Mouse (Mus musculus) gastrocnemius, adult 2 months (tissue): ENCODE data around the gene Ppard. TPM values are rescaled to one million over a fixed set of nuclear protein-coding genes. Genes with fewer than 3 reads are reported as not detected.
A peak's percentile ranks its signal among the peaks of the same experiment; 100 is the strongest.

ENCODE experiments used
- DNase-seq: peaks from one replicate; pipeline ENCODE4 v3.0.0; 2022
- H3K27ac ChIP-seq: fragments of 200-600 bp; 2 replicates; pipeline ENCODE4 v1.8.1; 2022; ENCODE audit warnings: mild to moderate bottlenecking
- H3K4me3 ChIP-seq: fragments of 200-600 bp; 2 replicates; pipeline ENCODE4 v1.8.1; 2022; ENCODE audit warnings: mild to moderate bottlenecking, moderate library complexity
- CTCF ChIP-seq: fragments of 200-600 bp; IDR thresholded peaks from 2 replicates; pipeline ENCODE4 v1.8.1; 2022; ENCODE audit warnings: antibody characterized with exemption, mild to moderate bottlenecking, moderate library complexity
- intact Hi-C: fragments of 180-260 bp; cut with DNase I; formaldehyde crosslinking; loops from one replicate; pipeline ENCODE4 v1.15.1; 2025
- total RNA-seq, 2 experiments: library from RNA; stranded (reverse); gene quantifications; 2 replicates each; pipeline ENCODE4 v1.2.3; 2021

The Ppard gene
- total RNA-seq, 2 experiments from 2014 or later, result 29.1 to 30.7 TPM

- no peak overlapping the region for H3K27ac ChIP-seq
- intact Hi-C loops, result no loop called here
- TF ChIP-seq CTCF, result no peak
Observed at GRCm38 (mm10) chr17:28299669-28300320, 67.3 kb downstream of the Ppard start.

GRCm38 (mm10) chr17:28300323-28300722, 67.8 kb downstream of the Ppard start:
- no peak for DNase-seq
- H3K27ac ChIP-seq, result no peak overlapping the region
- TF ChIP-seq CTCF, result no peak
- intact Hi-C loops, result no loop called here
- H3K4me3 ChIP-seq, result no peak overlapping the region

More at GRCm38 (mm10) chr17:28299669-28300320, 67.3 kb downstream of the Ppard start:
- H3K4me3 ChIP-seq, result no peak overlapping the region
- no peak for DNase-seq

GRCm38 (mm10) chr17:28300850-28301249, 68.3 kb downstream of the Ppard start:
- no peak for TF ChIP-seq CTCF
- no peak overlapping the region for H3K27ac ChIP-seq
- intact Hi-C loops, result no loop called here

DNA sequence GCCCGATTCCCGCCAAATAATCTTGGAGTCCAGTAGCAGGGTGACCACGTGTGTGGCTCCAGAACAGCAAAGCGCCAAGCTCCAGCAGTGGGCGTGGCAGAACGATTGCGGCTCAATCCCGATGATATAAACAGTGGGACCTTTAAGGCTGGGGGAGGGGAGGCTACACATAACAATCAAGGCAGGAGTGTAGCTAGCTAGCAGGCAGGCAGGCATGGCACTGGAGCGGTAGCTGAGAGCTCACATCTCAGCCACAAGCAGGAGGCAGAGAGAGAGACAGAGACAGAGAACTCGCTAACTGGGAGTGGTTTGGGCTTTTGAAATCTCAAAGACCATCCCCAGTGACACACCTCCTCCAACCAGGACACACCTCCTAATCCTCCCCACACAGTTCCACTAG, 72.7 kb downstream of the Ppard start:
- Histone ChIP-seq H3K27ac (no peak overlapping the region), H3K4me3 (no peak overlapping the region)
- no peak for TF ChIP-seq CTCF
- intact Hi-C loops, result no loop called here
- no peak for DNase-seq

More at GRCm38 (mm10) chr17:28300850-28301249, 68.3 kb downstream of the Ppard start:
- no peak for DNase-seq
- no peak overlapping the region for H3K4me3 ChIP-seq

DNA sequence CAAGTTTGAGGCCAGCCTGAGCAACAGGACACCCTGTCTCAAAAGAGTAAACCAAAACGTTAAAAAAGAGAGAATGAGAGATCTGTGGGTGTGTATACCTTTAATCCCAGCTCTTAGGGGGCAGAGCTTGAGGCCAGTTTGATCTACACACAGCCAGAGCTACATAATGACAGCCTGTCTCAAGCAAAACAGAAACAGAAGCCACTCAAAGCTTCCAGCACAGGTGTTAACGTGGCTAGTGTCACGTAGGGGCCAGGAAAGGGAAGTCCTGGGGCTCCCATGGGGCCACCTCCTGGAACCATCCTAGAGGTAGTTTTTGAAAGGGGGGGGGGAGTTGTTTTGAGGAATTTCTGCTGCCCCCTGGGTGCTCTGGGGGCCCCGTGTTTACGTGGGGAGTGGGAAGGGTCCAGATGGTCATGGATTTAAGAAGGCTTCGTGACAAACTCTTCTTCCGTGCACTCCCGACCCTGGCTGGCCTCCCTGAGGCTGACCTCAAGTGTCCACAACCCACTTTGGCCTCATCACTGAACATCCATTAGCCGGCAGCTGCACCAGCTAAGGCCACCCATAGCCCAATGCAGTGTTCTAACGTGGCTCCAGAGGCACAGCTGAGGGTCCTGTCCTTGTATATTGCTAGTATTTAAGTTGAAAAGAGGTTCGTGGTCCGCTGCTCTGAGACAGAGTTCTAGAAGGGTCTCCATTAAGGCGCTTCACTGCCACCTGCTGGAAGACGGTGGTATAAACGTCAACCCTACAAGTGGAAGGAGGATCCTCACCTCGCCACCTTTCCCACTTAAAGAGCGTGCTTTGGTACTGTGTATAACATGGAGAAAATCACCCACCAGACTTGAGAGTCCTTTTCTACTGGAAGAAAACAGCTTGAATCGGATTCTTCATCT, 76.0 kb downstream of the Ppard start:
- intact Hi-C loops, result loop anchor here (1.0 kb wide), 1 partner anchor 82 kb away; no protein-coding TSS in a partner anchor
- H3K27ac ChIP-seq, result peak overlapping the region; percentile 59
- DNase-seq, result peak; percentile 91
- H3K4me3 ChIP-seq, result peak overlapping the region; percentile 63
- peak; percentile 93 for TF ChIP-seq CTCF

DNA sequence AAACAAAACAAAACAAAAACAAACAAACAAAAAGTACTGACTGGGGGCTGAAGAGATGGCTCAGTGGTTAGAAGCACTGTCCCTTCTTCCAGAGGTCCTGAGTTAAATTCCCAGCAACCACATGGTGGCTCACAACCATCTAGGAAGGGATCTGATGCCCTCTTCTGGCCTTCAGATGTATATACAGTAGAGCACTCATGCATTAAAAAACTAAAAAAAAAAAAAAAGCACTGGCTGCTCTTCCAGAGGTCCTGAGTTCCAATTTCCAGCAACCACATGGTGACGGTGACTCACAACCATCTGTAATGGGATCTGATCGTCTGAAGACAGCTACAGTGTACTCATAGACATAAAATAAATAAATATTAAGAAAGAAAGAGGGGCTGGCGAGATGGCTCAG, 78.3 kb downstream of the Ppard start:
- intact Hi-C loops, result no loop called here
- DNase-seq, result no peak
- no peak overlapping the region for H3K4me3 ChIP-seq
- H3K27ac ChIP-seq, result no peak overlapping the region
- no peak for TF ChIP-seq CTCF

GRCm38 (mm10) chr17:28311366-28312132, 79.0 kb downstream of the Ppard start:
- no peak overlapping the region for H3K4me3 ChIP-seq
- TF ChIP-seq CTCF, result no peak
- intact Hi-C loops, result no loop called here
- DNase-seq, result no peak
- no peak overlapping the region for H3K27ac ChIP-seq

GRCm38 (mm10) chr17:28312232-28313211, 80.0 kb downstream of the Ppard start:
- intact Hi-C loops, result no loop called here
- H3K27ac ChIP-seq, result peak overlapping the region; percentile 81
- peak; percentile 62 for DNase-seq
- peak; percentile 44 for TF ChIP-seq CTCF
- H3K4me3 ChIP-seq, result peak overlapping the region; percentile 95

GRCm38 (mm10) chr17:28313212-28313879, 80.8 kb downstream of the Ppard start, which contains the start of gene Fance:
Fance (plus strand) TSS chr17:28313519.
- no peak for TF ChIP-seq CTCF
- H3K4me3 ChIP-seq, result peak within 1 kb of the TSS; percentile 95
- peak within 1 kb of the TSS; percentile 96 for H3K27ac ChIP-seq
- intact Hi-C loops, result no loop called here
- DNase-seq, result peak; percentile 98

DNA sequence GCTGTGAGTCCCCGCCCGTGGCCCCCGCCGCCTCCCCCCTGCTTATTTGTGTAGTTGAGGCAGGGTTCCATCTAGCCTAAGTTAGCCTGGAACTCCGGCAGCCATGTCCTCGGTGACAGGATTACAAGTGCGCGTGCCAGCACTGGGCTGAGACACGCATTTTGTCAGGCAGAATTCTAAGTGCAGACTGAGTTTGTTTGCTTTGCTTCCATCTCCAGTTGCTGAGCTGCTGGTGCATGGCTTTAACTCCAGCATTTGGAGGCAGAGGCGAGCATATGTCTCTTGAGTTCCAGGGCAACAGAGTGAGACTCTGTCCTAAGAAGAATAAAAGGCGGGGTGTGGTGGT, 81.4 kb downstream of the Ppard start:
- intact Hi-C loops, result no loop called here
- Histone ChIP-seq H3K4me3 (peak overlapping the region; percentile 95), H3K27ac (peak overlapping the region; percentile 96)
- peak; percentile 66 for DNase-seq
- no peak for TF ChIP-seq CTCF

- DNase-seq, result no peak
- intact Hi-C loops, result no loop called here
- H3K4me3 ChIP-seq, result no peak overlapping the region
- no peak overlapping the region for H3K27ac ChIP-seq
- TF ChIP-seq CTCF, result no peak
Observed at GRCm38 (mm10) chr17:28315611-28316160, 83.2 kb downstream of the Ppard start.
